Mouse (Mus musculus) liver, postnatal 0 days (tissue): ENCODE data around the gene Cuta.
A peak's percentile ranks its signal among the peaks of the same experiment; 100 is the strongest.

ENCODE experiments used
- CTCF ChIP-seq: sonication (generic); IDR thresholded peaks from 2 replicates; pipeline ENCODE4 v1.5.1; 2016; ENCODE audit warnings: antibody characterized with exemption, low read depth
- EP300 ChIP-seq: IDR thresholded peaks from 2 replicates; pipeline ENCODE4 v1.6.1; 2016; ENCODE audit warnings: antibody characterized with exemption, low read depth, mild to moderate bottlenecking

GRCm38 (mm10) chr17:26886047-26886749 lies 53.2 kb downstream of the Cuta start:
- TF ChIP-seq CTCF (peak; percentile 100), EP300 (no peak)
